Mouse (Mus musculus): Measurements from ENCODE around the gene Gm12216.
A peak's percentile ranks its signal among the peaks of the same experiment; 100 is the strongest.

GRCm38 (mm10) chr11:53769760-53770124 lies 89.3 kb downstream of the Gm12216 start, which contains the start of gene Irf1:
- TF ChIP-seq POLR2A (IDR thresholded peaks at IDR 0.05; ENCODE audit: insufficient read depth, low read depth, low read length) (peak; percentile 98), CTCF (IDR thresholded peaks at IDR 0.05) (no peak)
